Mouse (Mus musculus): ENCODE measurements at regions not wholly inside any gene's neighbourhood (a gene's known extent, or its start where the extent isn't known, plus 50 kb on each side); places are given as distances from the start of the nearest gene placed in this dataset.

DNA sequence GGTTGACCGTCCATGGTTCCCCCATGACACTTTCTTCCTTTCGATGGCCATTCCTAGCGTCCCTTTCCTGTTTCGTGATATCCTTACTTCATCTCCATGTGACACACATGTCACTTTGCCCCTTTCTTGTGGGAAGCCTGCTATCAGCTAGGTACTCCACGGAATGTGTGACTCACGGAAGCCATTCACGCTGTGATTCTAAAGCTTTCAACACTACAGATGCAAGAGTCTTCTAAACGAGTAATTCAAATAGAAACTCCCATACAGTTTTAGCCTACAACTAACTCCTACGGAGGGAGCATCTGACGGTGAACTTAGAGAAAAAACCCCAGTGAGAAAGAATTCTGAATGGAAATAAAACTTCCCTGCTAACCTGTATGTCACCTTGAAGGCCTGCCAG is 83.5 kb upstream of the Daam1 start:
- Histone ChIP-seq H3K9ac (replicated peaks; ENCODE audit: low read length) (no peak overlapping the region), H3K36me3 (ENCODE audit: insufficient read depth, low read length) (no peaks in the 10 kb centered on the region), H3K4me1 (ENCODE audit: insufficient read depth, low read length) (0 out of 2 replicates have a peak, but pooled peaks cover 11% of the 10 kb centered on the region), H3K4me2 (ENCODE audit: low read depth, low read length) (0 out of 2 replicates have a peak overlapping the region, but pooled peaks have one; percentile 16), H3K27ac (peak overlapping the region; percentile 17), H3K27me3 (ENCODE audit: insufficient read depth, low read length) (no peaks in the 10 kb centered on the region), H3K9me3 (ENCODE audit: low read length) (no peaks in the 10 kb centered on the region), H3K4me3 (ENCODE audit: low read length) (no peak overlapping the region)
- no peak for DNase-seq (ENCODE audit: low spot score)
- no peak for ATAC-seq
- 89% methylated on average over 10 of the region's 10 CpGs for WGBS
- TF ChIP-seq CTCF (IDR thresholded peaks at IDR 0.05; ENCODE audit: low read depth), result no peak

- no peak overlapping the region for H3K4me3 ChIP-seq (ENCODE audit: low read length)
- no peak for TF ChIP-seq CTCF (IDR thresholded peaks at IDR 0.05; ENCODE audit: low read depth)
- no peak overlapping the region for H3K9ac ChIP-seq (replicated peaks; ENCODE audit: low read length)
- 0 out of 2 replicates have a peak, but pooled peaks cover 11% of the 10 kb centered on the region for H3K4me1 ChIP-seq (ENCODE audit: insufficient read depth, low read length)
- no peaks in the 10 kb centered on the region for H3K27me3 ChIP-seq (ENCODE audit: insufficient read depth, low read length)
- H3K36me3 ChIP-seq (ENCODE audit: insufficient read depth, low read length), result no peaks in the 10 kb centered on the region
- H3K4me2 ChIP-seq (ENCODE audit: low read depth, low read length), result peak overlapping the region; percentile 16
- 0 out of 2 replicates have a peak, but pooled peaks have one; percentile 18 for ATAC-seq
- no peaks in the 10 kb centered on the region for H3K9me3 ChIP-seq (ENCODE audit: low read length)
- peak overlapping the region; percentile 17 for H3K27ac ChIP-seq
- DNase-seq (ENCODE audit: low spot score), result peak; percentile 75
- WGBS, result 40% methylated on average over 14 of the region's 14 CpGs
Measured at GRCm38 (mm10) chr12:71747831-71748368, 83.0 kb upstream of the Daam1 start.

GRCm38 (mm10) chr12:71748731-71749130 is 82.1 kb upstream of the Daam1 start:
- H3K27ac ChIP-seq, result peak overlapping the region; percentile 17

GRCm38 (mm10) chr12:71749668-71750067 is 81.2 kb upstream of the Daam1 start:
- ATAC-seq (no peak), DNase-seq (ENCODE audit: low spot score) (peak; percentile 36)
- no peak for TF ChIP-seq CTCF (IDR thresholded peaks at IDR 0.05; ENCODE audit: low read depth)
- H3K36me3 ChIP-seq (ENCODE audit: insufficient read depth, low read length), result no peaks in the 10 kb centered on the region
- H3K9me3 ChIP-seq (ENCODE audit: low read length), result no peaks in the 10 kb centered on the region
- no peak overlapping the region for H3K9ac ChIP-seq (replicated peaks; ENCODE audit: low read length)
- no peak overlapping the region for H3K4me3 ChIP-seq (ENCODE audit: low read length)
- H3K4me1 ChIP-seq (ENCODE audit: insufficient read depth, low read length), result 0 out of 2 replicates have a peak, but pooled peaks cover 11% of the 10 kb centered on the region
- no peak overlapping the region for H3K4me2 ChIP-seq (ENCODE audit: low read depth, low read length)
- H3K27ac ChIP-seq, result no peak overlapping the region
- no peaks in the 10 kb centered on the region for H3K27me3 ChIP-seq (ENCODE audit: insufficient read depth, low read length)
- 66% methylated on average over 2 of the region's 2 CpGs for WGBS

More at GRCm38 (mm10) chr12:71748731-71749130, 82.1 kb upstream of the Daam1 start:
- peak; percentile 70 for DNase-seq (ENCODE audit: low spot score)
- H3K4me1 ChIP-seq (ENCODE audit: insufficient read depth, low read length), result 0 out of 2 replicates have a peak, but pooled peaks cover 11% of the 10 kb centered on the region
- WGBS, result 40% methylated on average over 4 of the region's 4 CpGs
- peak overlapping the region; percentile 16; the same call in 1 of the 2 replicates for H3K4me2 ChIP-seq (ENCODE audit: low read depth, low read length)
- H3K27me3 ChIP-seq (ENCODE audit: insufficient read depth, low read length), result no peaks in the 10 kb centered on the region
- peak; percentile 73 for ATAC-seq
- no peak overlapping the region for H3K9ac ChIP-seq (replicated peaks; ENCODE audit: low read length)
- no peak overlapping the region for H3K4me3 ChIP-seq (ENCODE audit: low read length)
- TF ChIP-seq CTCF (IDR thresholded peaks at IDR 0.05; ENCODE audit: low read depth), result no peak
- no peaks in the 10 kb centered on the region for H3K36me3 ChIP-seq (ENCODE audit: insufficient read depth, low read length)
- no peaks in the 10 kb centered on the region for H3K9me3 ChIP-seq (ENCODE audit: low read length)

GRCm38 (mm10) chr12:71752741-71753260 is 78.1 kb upstream of the Daam1 start:
- no peak for ATAC-seq
- peak; percentile 53 for DNase-seq (ENCODE audit: low spot score)
- H3K9me3 ChIP-seq (ENCODE audit: low read length), result no peaks in the 10 kb centered on the region
- no peak overlapping the region for H3K9ac ChIP-seq (replicated peaks; ENCODE audit: low read length)
- no peaks in the 10 kb centered on the region for H3K27me3 ChIP-seq (ENCODE audit: insufficient read depth, low read length)
- 0 out of 2 replicates have a peak overlapping the region, but pooled peaks have one; percentile 11 for H3K27ac ChIP-seq
- H3K4me1 ChIP-seq (ENCODE audit: insufficient read depth, low read length), result 0 out of 2 replicates have a peak, but pooled peaks cover 11% of the 10 kb centered on the region
- WGBS, result 51% methylated on average over 7 of the region's 7 CpGs
- no peak overlapping the region for H3K4me3 ChIP-seq (ENCODE audit: low read length)
- H3K36me3 ChIP-seq (ENCODE audit: insufficient read depth, low read length), result no peaks in the 10 kb centered on the region
- no peak overlapping the region for H3K4me2 ChIP-seq (ENCODE audit: low read depth, low read length)
- TF ChIP-seq CTCF (IDR thresholded peaks at IDR 0.05; ENCODE audit: low read depth), result no peak

- no peak for ATAC-seq
- Histone ChIP-seq H3K27me3 (ENCODE audit: insufficient read depth, low read length) (no peaks in the 10 kb centered on the region), H3K36me3 (ENCODE audit: insufficient read depth, low read length) (no peaks in the 10 kb centered on the region), H3K4me3 (ENCODE audit: low read length) (no peak overlapping the region), H3K9ac (replicated peaks; ENCODE audit: low read length) (no peak overlapping the region), H3K4me2 (ENCODE audit: low read depth, low read length) (no peak overlapping the region), H3K9me3 (ENCODE audit: low read length) (no peaks in the 10 kb centered on the region), H3K4me1 (ENCODE audit: insufficient read depth, low read length) (0 out of 2 replicates have a peak, but pooled peaks cover 10% of the 10 kb centered on the region), H3K27ac (no peak overlapping the region)
- no peak for TF ChIP-seq CTCF (IDR thresholded peaks at IDR 0.05; ENCODE audit: low read depth)
- DNase-seq (ENCODE audit: low spot score), result no peak
- 82% methylated on average over 3 of the region's 3 CpGs for WGBS
Measured at GRCm38 (mm10) chr12:71753276-71753675, 77.6 kb upstream of the Daam1 start.

DNA sequence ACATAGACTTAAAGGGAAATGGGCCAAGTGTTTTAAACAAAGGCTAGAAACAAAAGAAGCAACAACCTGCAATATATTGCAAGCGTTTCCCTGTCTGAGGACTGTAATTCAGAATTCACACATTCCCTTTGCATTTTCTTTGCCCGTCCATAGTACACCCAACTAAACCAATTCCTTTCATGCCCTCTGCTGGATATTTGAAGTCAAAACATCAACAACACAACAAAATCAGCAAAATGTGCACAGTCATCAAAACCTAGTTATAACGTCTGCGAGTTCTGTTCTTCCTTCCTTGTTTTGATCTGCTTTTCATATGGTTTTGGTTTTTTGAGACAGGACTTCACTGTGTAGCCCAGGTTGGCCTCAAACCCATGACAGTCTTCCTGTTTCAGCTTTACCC is 67.7 kb upstream of the Daam1 start:
- WGBS, result 54% methylated on average over 4 of the region's 4 CpGs
- no peak for ATAC-seq

More for the DNA sequence above, 67.7 kb upstream of the Daam1 start:
- Histone ChIP-seq H3K4me2 (ENCODE audit: low read depth, low read length) (no peak overlapping the region), H3K4me3 (ENCODE audit: low read length) (no peak overlapping the region), H3K27me3 (ENCODE audit: insufficient read depth, low read length) (no peaks in the 10 kb centered on the region), H3K9me3 (ENCODE audit: low read length) (no peaks in the 10 kb centered on the region), H3K36me3 (ENCODE audit: insufficient read depth, low read length) (no peaks in the 10 kb centered on the region), H3K9ac (replicated peaks; ENCODE audit: low read length) (no peak overlapping the region), H3K4me1 (ENCODE audit: insufficient read depth, low read length) (no peaks in the 10 kb centered on the region), H3K27ac (no peak overlapping the region)
- DNase-seq (ENCODE audit: low spot score), result peak; percentile 65
- TF ChIP-seq CTCF (IDR thresholded peaks at IDR 0.05; ENCODE audit: low read depth), result peak; percentile 62
